Mouse (Mus musculus) lung, adult 2 months (tissue): Measurements from ENCODE around the gene Ccdc177.

Source experiments
- CTCF ChIP-seq: fragments of 200-500 bp; IDR thresholded peaks from 2 replicates; pipeline ENCODE4 v1.5.1; 2011; ENCODE audit warnings: mild to moderate bottlenecking, low read length, control low read depth; ENCODE audit not compliant: insufficient read depth
- POLR2A ChIP-seq: fragments of 200-500 bp; IDR thresholded peaks from 2 replicates; pipeline ENCODE4 v1.6.1; 2011; ENCODE audit warnings: low read depth, mild to moderate bottlenecking, control low read depth, low read length, borderline replicate concordance; ENCODE audit errors: extremely low read depth

GRCm38 (mm10) chr12:80801443-80801842 lies 41.0 kb upstream of the Ccdc177 start:
- TF ChIP-seq CTCF (no peak), POLR2A (no peak)
